ENCODE assay signal across 9 mouse cellular contexts in the genomic region with DNA sequence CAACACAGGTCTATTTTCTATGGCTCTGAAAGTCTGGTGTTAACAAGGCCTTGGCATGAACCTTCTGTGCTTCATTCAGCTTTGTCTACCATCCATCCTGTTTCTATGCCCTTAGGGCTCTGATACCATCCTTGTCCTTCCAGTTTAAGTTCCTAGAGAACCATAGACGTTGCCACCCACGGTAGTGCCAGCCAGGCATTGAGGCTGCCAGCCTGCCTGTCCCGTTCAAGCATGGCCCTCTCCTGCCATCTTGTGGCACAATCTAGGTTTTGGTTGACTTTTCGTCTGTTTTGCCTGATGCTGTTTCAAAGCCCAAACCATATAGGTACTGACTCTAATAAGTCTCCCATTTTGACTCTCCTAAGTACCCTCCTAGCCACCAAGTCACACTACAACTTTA. TPM values are rescaled to one million over a fixed set of nuclear protein-coding genes. Genes with fewer than 3 reads are reported as not detected.
DNase-seq lines count a peak whose midpoint lies in the region; ATAC-seq and TF ChIP-seq lines count a peak whose summit lies in the region.
"Had no signal": no experiment of that assay in that cellular context is flagged by ENCODE, and none has a peak within 500 bp of the region (broad histone marks: within the 10 kb centered on the region; RNA-seq: fewer than 3 reads in every experiment).

No protein-coding gene starts in this region.

- DNase-seq in forebrain, embryonic 10.5 days (ENCODE audit: extremely low spot score, low spot score), result peak; percentile 59
- peak; percentile 82 for DNase-seq in kidney, postnatal 10 days
- DNase-seq in lung, postnatal 0 days (ENCODE audit: low spot score), result peak; percentile 77
- DNase-seq in retina, adult 2 months (ENCODE audit: low read depth, low spot score), result peak; percentile 32
- peak; percentile 66 to 70 for DNase-seq in urinary bladder, postnatal 36 days (ENCODE audit: low spot score in 2 of 2)

- H3K9ac ChIP-seq in heart, embryonic 16.5 days (ENCODE audit: low read length), result no peak overlapping the region
- no peak overlapping the region for H3K9ac ChIP-seq in lung, postnatal 0 days (replicated peaks; ENCODE audit: low read depth)
- H3K9ac ChIP-seq: limb, embryonic 13.5 days had no signal

- 0 out of 2 replicates have a peak, but pooled peaks have one; percentile 37 for ATAC-seq in heart, embryonic 16.5 days (replicated peaks; ENCODE audit: extremely low read depth, insufficient read depth, low FRiP score)
- ATAC-seq in lung, postnatal 0 days, result peak; percentile 70

- peak; percentile 38 for TF ChIP-seq CTCF in E14TG2a.4 (conservative IDR thresholded peaks at IDR 0.05; ENCODE audit: low read length)
- TF ChIP-seq CTCF in bone marrow, adult 2 months (IDR thresholded peaks at IDR 0.05; ENCODE audit: control insufficient read depth, insufficient read depth, low read length), result peak; percentile 67
- TF ChIP-seq CTCF in lung, postnatal 0 days (IDR thresholded peaks at IDR 0.05), result peak; percentile 96

- 0 out of 2 replicates have a peak, but pooled peaks have one; percentile 11 for TF ChIP-seq POLR2A in bone marrow, adult 2 months (IDR thresholded peaks at IDR 0.05; ENCODE audit: borderline replicate concordance, control insufficient read depth, low read depth, low read length)

- no peak overlapping the region for H3K27ac ChIP-seq in bone marrow, adult 2 months (ENCODE audit: control insufficient read depth, insufficient read depth, low read depth, low read length, poor library complexity)
- H3K27ac ChIP-seq in forebrain, embryonic 10.5 days, result no peak overlapping the region
- 0 out of 2 replicates have a peak overlapping the region, but pooled peaks have one; percentile 12 for H3K27ac ChIP-seq in heart, embryonic 16.5 days (ENCODE audit: low read length)
- H3K27ac ChIP-seq in lung, postnatal 0 days (ENCODE audit: low read length), result no peak overlapping the region
- H3K27ac ChIP-seq: limb, embryonic 13.5 days had no signal

- H3K4me3 ChIP-seq in E14TG2a.4 (replicated peaks; ENCODE audit: low read length), result no peak overlapping the region
- H3K4me3 ChIP-seq in bone marrow, adult 2 months (replicated peaks; ENCODE audit: control insufficient read depth, low read depth, low read length), result no peak overlapping the region
- no peak overlapping the region for H3K4me3 ChIP-seq in forebrain, embryonic 10.5 days
- H3K4me3 ChIP-seq in heart, embryonic 16.5 days (ENCODE audit: low read length), result no peak overlapping the region
- no peak overlapping the region for H3K4me3 ChIP-seq in lung, postnatal 0 days (ENCODE audit: low read depth, low read length)
- H3K4me3 ChIP-seq: limb, embryonic 13.5 days had no signal

- WGBS in bone marrow, adult 2 months, result 0% methylated on average over 4 of the region's 4 CpGs
- whole genome bisulfite sequencing in forebrain, embryonic 10.5 days, result 8% methylated on average over 4 of the region's 4 CpGs
- 1% methylated on average over 4 of the region's 4 CpGs for WGBS in heart, embryonic 16.5 days
- WGBS in lung, postnatal 0 days, result 3% methylated on average over 4 of the region's 4 CpGs

- H3K9me3 ChIP-seq in E14TG2a.4 (ENCODE audit: low read length), result no peaks in the 10 kb centered on the region
- no peaks in the 10 kb centered on the region for H3K9me3 ChIP-seq in forebrain, embryonic 10.5 days
- H3K9me3 ChIP-seq in heart, embryonic 16.5 days (replicated peaks; ENCODE audit: control insufficient read depth, low read length), result no peaks in the 10 kb centered on the region
- H3K9me3 ChIP-seq in lung, postnatal 0 days (ENCODE audit: low read length), result no peaks in the 10 kb centered on the region
- H3K9me3 ChIP-seq: limb, embryonic 13.5 days had no signal

- no peaks in the 10 kb centered on the region for H3K36me3 ChIP-seq in E14TG2a.4 (ENCODE audit: insufficient read depth, low read length)
- no peaks in the 10 kb centered on the region for H3K36me3 ChIP-seq in forebrain, embryonic 10.5 days (replicated peaks)
- H3K36me3 ChIP-seq in heart, embryonic 16.5 days (ENCODE audit: control insufficient read depth, insufficient read depth), result no peaks in the 10 kb centered on the region
- H3K36me3 ChIP-seq in lung, postnatal 0 days (ENCODE audit: insufficient read depth, low read length), result no peaks in the 10 kb centered on the region
- H3K36me3 ChIP-seq: limb, embryonic 13.5 days had no signal

- no peaks in the 10 kb centered on the region for H3K27me3 ChIP-seq in E14TG2a.4 (ENCODE audit: insufficient read depth, low read length)
- peaks cover 9% of the 10 kb centered on the region; the same call in 1 of the 2 replicates for H3K27me3 ChIP-seq in forebrain, embryonic 10.5 days (ENCODE audit: poor library complexity, severe bottlenecking)
- peaks cover 5% of the 10 kb centered on the region; the same call in 1 of the 2 replicates for H3K27me3 ChIP-seq in heart, embryonic 16.5 days (ENCODE audit: control insufficient read depth, insufficient read depth, low read length)
- H3K27me3 ChIP-seq in lung, postnatal 0 days (replicated peaks; ENCODE audit: insufficient read depth, low read length), result no peaks in the 10 kb centered on the region

- H3K4me1 ChIP-seq in E14TG2a.4 (replicated peaks; ENCODE audit: low read depth, low read length), result no peaks in the 10 kb centered on the region
- no peaks in the 10 kb centered on the region for H3K4me1 ChIP-seq in bone marrow, adult 2 months (ENCODE audit: control insufficient read depth, insufficient read depth, low read length)
- peaks cover 20% of the 10 kb centered on the region for H3K4me1 ChIP-seq in forebrain, embryonic 10.5 days
- peaks cover 32% of the 10 kb centered on the region for H3K4me1 ChIP-seq in heart, embryonic 16.5 days (ENCODE audit: control insufficient read depth, insufficient read depth, low read length)
- no peaks in the 10 kb centered on the region for H3K4me1 ChIP-seq in lung, postnatal 0 days (ENCODE audit: insufficient read depth, low read depth, low read length)

- no peak for TF ChIP-seq EP300 in lung, postnatal 0 days (IDR thresholded peaks at IDR 0.05)

- H3K4me2 ChIP-seq in heart, embryonic 16.5 days (ENCODE audit: low read depth, low read length), result no peak overlapping the region
- H3K4me2 ChIP-seq in lung, postnatal 0 days (replicated peaks; ENCODE audit: low read depth, low read length), result no peak overlapping the region
- H3K4me2 ChIP-seq: limb, embryonic 13.5 days had no signal

RNA-seq across cellular contexts. Expression of gene Iyd, which starts 8.7 kb away (rescaled TPM):
- polyA plus RNA-seq in bone marrow, adult 2 months (2011; ENCODE audit: insufficient read depth, insufficient read length, low replicate concordance, missing spikeins), result not detected in 2 replicates
- not detected in 2 replicates for polyA plus RNA-seq in forebrain, embryonic 10.5 days (2016; fragmentation: Nextera tagmentation; extraction: Ambion mirVana)
- polyA plus RNA-seq in heart, embryonic 16.5 days (2015; fragmentation: Nextera tagmentation; extraction: Ambion mirVana), result 0.57 and 0.91 TPM in 2 replicates
- 4.6 and 5.3 TPM in 2 replicates for polyA plus RNA-seq in lung, postnatal 0 days (2015; fragmentation: Nextera tagmentation; extraction: Ambion mirVana)

Comparison
In these comparisons a context has a peak if more than half of its experiments do, and no peak if none do; other contexts are left out.
1. CTCF ChIP-seq: peak in every context shown above with its lines; median percentile 96 in lung, postnatal 0 days; 67 in bone marrow, adult 2 months; 38 in E14TG2a.4.
2. DNase-seq: peak in every context shown above with its lines; median percentile 82 in kidney, postnatal 10 days; 77 in lung, postnatal 0 days; 68 in urinary bladder, postnatal 36 days; 59 in forebrain, embryonic 10.5 days; 32 in retina, adult 2 months.